Mouse (Mus musculus) midbrain, postnatal 0 days (tissue): ENCODE data around the gene Cmc2. TPM values are rescaled to one million over a fixed set of nuclear protein-coding genes. Genes with fewer than 3 reads are reported as not detected.

Experiments used
- ATAC-seq: fragments of 200-750 bp; cut with Nextera tagmentation; 2 replicates; pipeline ENCODE4 v1.8.0; 2017; ENCODE audit warnings: moderate number of reproducible peaks, mild to moderate bottlenecking, moderate TSS enrichment, moderate library complexity; ENCODE audit not compliant: low FRiP score
- DNase-seq: peaks from one replicate; pipeline ENCODE4 v3.0.0-alpha.2; 2015; ENCODE audit warnings: low spot score
- H3K27ac ChIP-seq: fragments of 300-500 bp; sonication (generic); 2 replicates; pipeline ENCODE4 v1.5.1; 2014; ENCODE audit warnings: low read depth, mild to moderate bottlenecking, low read length, mixed read lengths
- H3K27me3 ChIP-seq: fragments of 300-500 bp; sonication (generic); 2 replicates; pipeline ENCODE4 v1.6.1; 2014; ENCODE audit warnings: low read length, control low read depth, mixed read lengths; ENCODE audit not compliant: insufficient read depth
- H3K36me3 ChIP-seq: fragments of 300-500 bp; sonication (generic); 2 replicates; pipeline ENCODE4 v1.6.1; 2014; ENCODE audit warnings: low read length, control low read depth, mixed read lengths; ENCODE audit not compliant: insufficient read depth
- H3K4me1 ChIP-seq: fragments of 300-500 bp; sonication (generic); 2 replicates; pipeline ENCODE4 v1.6.1; 2014; ENCODE audit warnings: mild to moderate bottlenecking, control low read depth, antibody characterized with exemption, low read length, mixed read lengths; ENCODE audit not compliant: insufficient read depth
- H3K4me2 ChIP-seq: fragments of 300-500 bp; sonication (generic); 2 replicates; pipeline ENCODE4 v1.6.1; 2014; ENCODE audit warnings: low read depth, mild to moderate bottlenecking, low read length, mixed read lengths; ENCODE audit not compliant: poor library complexity, severe bottlenecking
- H3K4me3 ChIP-seq: fragments of 300-500 bp; sonication (generic); 2 replicates; pipeline ENCODE4 v1.5.1; 2014; ENCODE audit warnings: low read depth, mild to moderate bottlenecking, low read length, moderate library complexity
- H3K9ac ChIP-seq: fragments of 300-500 bp; sonication (generic); replicated peaks from 2 replicates; pipeline ENCODE4 v1.6.1; 2014; ENCODE audit warnings: mild to moderate bottlenecking, low read length, moderate library complexity, mixed read lengths; ENCODE audit not compliant: poor library complexity, severe bottlenecking
- H3K9me3 ChIP-seq: fragments of 300-500 bp; sonication (generic); 2 replicates; pipeline ENCODE4 v1.6.1; 2016; ENCODE audit warnings: low read length, control low read depth
- CTCF ChIP-seq: IDR thresholded peaks from 2 replicates; pipeline ENCODE4 v1.5.1; 2016; ENCODE audit warnings: antibody characterized with exemption, mild to moderate bottlenecking
- WGBS: fragments of 180-500 bp; shearing (Covaris S2); extraction: QIAGEN DNeasy Blood & Tissue Kit; methylation state at CpG from one replicate; pipeline ENCODE4 v1.1.7; 2014; 5-methylcytosine and 5-hydroxymethylcytosine counted together
- polyA plus RNA-seq: library from polyadenylated mRNA; unstranded; fragments of >200 nt; fragmentation: Nextera tagmentation; extraction: Ambion mirVana; gene quantifications from 2 replicates; pipeline ENCODE4 v1.2.1, GENCODE M21; 2015
- total RNA-seq: library from RNA; depleted of rRNA; stranded (reverse); fragments of >200 nt; gene quantifications from 2 replicates; pipeline ENCODE4 v1.2.3, GENCODE M21; 2014

The Cmc2 gene
- total and polyA plus RNA-seq, 2 experiments from 2014 or later, result 8.8 to 24.9 TPM

DNA sequence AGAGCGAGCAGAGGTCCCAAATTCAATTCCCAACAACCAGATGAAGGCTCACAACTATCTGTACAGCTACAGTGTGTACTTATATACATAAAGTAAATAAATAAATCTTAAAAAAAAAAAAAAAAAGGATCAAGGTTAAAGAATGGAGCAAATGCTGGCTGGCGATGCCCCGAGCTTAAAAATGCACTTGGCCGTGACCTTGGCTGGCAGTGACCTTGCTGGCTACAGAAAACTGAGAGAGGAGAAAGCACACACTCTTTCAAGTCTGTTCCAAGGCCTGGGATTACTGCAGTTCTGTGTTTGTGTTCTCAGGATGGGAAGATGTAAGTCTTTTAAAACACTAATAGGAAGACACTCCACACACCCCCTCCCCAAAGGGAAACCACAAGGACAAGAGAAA, 16.5 kb downstream of the Cmc2 start:
- Histone ChIP-seq H3K9me3 (0 out of 2 replicates have a peak, but pooled peaks cover 2% of the 10 kb centered on the region), H3K4me1 (no peaks in the 10 kb centered on the region), H3K36me3 (0 out of 2 replicates have a peak, but pooled peaks cover 3% of the 10 kb centered on the region), H3K27me3 (no peaks in the 10 kb centered on the region), H3K4me2 (no peak overlapping the region), H3K27ac (no peak overlapping the region), H3K9ac (no peak overlapping the region), H3K4me3 (no peak overlapping the region)
- 95% methylated on average over 4 of the region's 4 CpGs for WGBS
- no peak for ATAC-seq
- no peak for DNase-seq
- TF ChIP-seq CTCF, result no peak

DNA sequence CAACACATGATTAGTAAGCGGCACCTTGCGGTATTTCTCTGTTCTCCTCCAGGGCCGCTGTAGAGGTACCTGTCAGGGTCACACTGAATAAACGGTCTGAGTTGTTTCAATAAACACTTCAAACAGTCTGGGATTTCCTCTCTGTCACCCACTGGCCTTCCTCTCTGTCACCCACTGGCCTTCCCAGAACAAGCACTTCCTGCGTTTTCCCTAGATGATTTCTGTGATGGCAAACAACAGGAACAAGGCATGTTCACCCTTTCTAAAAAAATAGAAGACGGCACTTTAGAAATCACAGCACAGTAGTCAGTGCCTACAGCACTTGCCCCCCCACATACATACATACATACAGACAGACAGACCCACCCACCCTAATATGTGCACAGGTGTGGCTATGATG, 25.7 kb downstream of the Cmc2 start:
- DNase-seq (no peak), ATAC-seq (no peak)
- Histone ChIP-seq H3K36me3 (no peaks in the 10 kb centered on the region), H3K27ac (no peak overlapping the region), H3K4me1 (no peaks in the 10 kb centered on the region), H3K4me3 (no peak overlapping the region), H3K4me2 (no peak overlapping the region), H3K27me3 (no peaks in the 10 kb centered on the region), H3K9ac (no peak overlapping the region), H3K9me3 (no peaks in the 10 kb centered on the region)
- TF ChIP-seq CTCF, result no peak
- WGBS, result 85% methylated on average over 6 of the region's 6 CpGs

DNA sequence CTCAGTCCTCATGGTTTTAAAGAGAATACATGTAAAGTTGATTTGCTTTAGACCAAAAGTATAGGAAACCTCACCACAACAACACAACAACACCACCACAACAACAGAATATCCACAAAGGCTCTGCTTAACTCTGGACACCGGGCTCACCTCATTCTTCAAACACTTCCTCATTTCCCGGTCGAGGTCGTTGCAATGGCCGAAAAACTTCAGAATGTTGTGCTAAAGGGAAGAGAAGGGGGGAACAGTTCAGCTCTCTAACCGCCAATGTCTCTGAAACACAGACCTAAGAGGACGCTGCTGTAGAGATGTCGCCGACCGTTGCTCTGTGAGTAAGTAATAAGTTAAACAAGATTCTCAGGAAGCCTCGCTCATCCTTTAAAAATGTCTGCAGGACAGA, 27.3 kb downstream of the Cmc2 start:
- no peak for ATAC-seq
- no peak overlapping the region for H3K9ac ChIP-seq
- 0 out of 2 replicates have a peak, but pooled peaks cover 4% of the 10 kb centered on the region for H3K36me3 ChIP-seq
- H3K4me1 ChIP-seq, result no peaks in the 10 kb centered on the region
- H3K4me2 ChIP-seq, result no peak overlapping the region
- no peak overlapping the region for H3K27ac ChIP-seq
- DNase-seq, result no peak
- H3K9me3 ChIP-seq, result no peaks in the 10 kb centered on the region
- no peak for TF ChIP-seq CTCF
- WGBS, result 89% methylated on average over 11 of the region's 11 CpGs
- H3K27me3 ChIP-seq, result no peaks in the 10 kb centered on the region
- H3K4me3 ChIP-seq, result no peak overlapping the region

GRCm38 (mm10) chr8:116892636-116893035, 28.6 kb downstream of the Cmc2 start:
- Histone ChIP-seq H3K4me2 (no peak overlapping the region), H3K36me3 (peaks cover 6% of the 10 kb centered on the region; the same call in 1 of the 2 replicates), H3K9ac (no peak overlapping the region), H3K27me3 (no peaks in the 10 kb centered on the region), H3K4me1 (no peaks in the 10 kb centered on the region), H3K9me3 (no peaks in the 10 kb centered on the region), H3K4me3 (no peak overlapping the region), H3K27ac (no peak overlapping the region)
- 80% methylated on average over 9 of the region's 9 CpGs for WGBS
- DNase-seq, result no peak
- no peak for ATAC-seq
- no peak for TF ChIP-seq CTCF

DNA sequence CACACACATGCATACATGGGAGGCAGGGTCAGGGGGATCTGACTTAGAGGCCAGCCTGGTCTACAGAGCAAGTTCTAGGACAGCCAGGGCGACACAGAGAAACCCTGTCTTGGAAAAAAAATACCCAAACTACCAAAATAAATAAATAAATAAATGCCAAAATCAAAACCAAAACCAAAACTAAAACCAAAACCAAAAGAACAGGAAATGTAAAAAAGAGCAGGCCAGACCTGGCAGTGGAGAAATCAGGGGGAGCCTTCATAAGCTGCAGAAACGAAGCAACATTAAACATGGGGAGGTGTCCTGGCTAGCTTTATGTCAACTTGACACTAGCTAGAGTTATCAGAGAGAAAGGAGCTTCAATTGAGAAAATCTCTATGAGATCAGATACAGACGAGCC, 29.1 kb downstream of the Cmc2 start:
- H3K4me3 ChIP-seq, result no peak overlapping the region
- H3K9ac ChIP-seq, result no peak overlapping the region
- no peaks in the 10 kb centered on the region for H3K4me1 ChIP-seq
- 88% methylated on average over 3 of the region's 3 CpGs for WGBS
- no peaks in the 10 kb centered on the region for H3K9me3 ChIP-seq
- no peaks in the 10 kb centered on the region for H3K27me3 ChIP-seq
- TF ChIP-seq CTCF, result no peak
- no peak for ATAC-seq
- no peak for DNase-seq
- no peak overlapping the region for H3K4me2 ChIP-seq
- H3K27ac ChIP-seq, result no peak overlapping the region
- peaks cover 6% of the 10 kb centered on the region; the same call in 1 of the 2 replicates for H3K36me3 ChIP-seq

DNA sequence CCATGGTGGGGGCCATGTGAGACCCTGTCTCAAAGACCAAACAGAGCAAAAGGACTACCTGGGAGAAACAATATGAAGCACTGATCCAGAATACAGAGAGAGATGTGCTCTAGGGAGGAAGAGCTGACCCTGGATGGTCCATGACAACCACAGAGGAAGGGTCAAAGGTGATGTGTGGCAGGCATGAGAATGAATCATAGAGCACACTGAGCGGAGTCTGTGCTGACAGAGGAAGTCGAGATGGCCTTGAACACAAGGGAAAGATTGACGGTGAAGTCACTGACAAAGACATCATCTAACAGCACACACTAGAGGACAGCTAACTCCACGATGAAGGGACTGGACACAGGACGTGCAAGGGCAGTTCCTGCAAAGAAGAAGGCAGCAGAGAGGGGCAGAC, 29.8 kb downstream of the Cmc2 start:
- no peak overlapping the region for H3K4me3 ChIP-seq
- H3K27ac ChIP-seq, result no peak overlapping the region
- no peak for ATAC-seq
- H3K4me2 ChIP-seq, result no peak overlapping the region
- H3K36me3 ChIP-seq, result peaks cover 6% of the 10 kb centered on the region; the same call in 1 of the 2 replicates
- 92% methylated on average over 5 of the region's 5 CpGs for WGBS
- no peaks in the 10 kb centered on the region for H3K4me1 ChIP-seq
- no peak for DNase-seq
- TF ChIP-seq CTCF, result no peak
- no peaks in the 10 kb centered on the region for H3K9me3 ChIP-seq
- no peaks in the 10 kb centered on the region for H3K27me3 ChIP-seq
- no peak overlapping the region for H3K9ac ChIP-seq
